Mouse (Mus musculus) right cerebral cortex, postnatal 36 days (tissue): Measurements from ENCODE around the gene Pex10.
A peak's percentile ranks its signal among the peaks of the same experiment; 100 is the strongest.
"Not testable (repeated sequence)": the region's sequence is repeated elsewhere in the genome, so short reads cannot be mapped to it uniquely, and the experiment has no call there.

ENCODE experiments used
- DNase-seq, 2 experiments: peaks; one replicate each; pipeline ENCODE4 v3.0.0; 2022; ENCODE audit warnings: low spot score in 2 of 2, mixed read lengths in 1 of 2

The Pex10 gene

DNA sequence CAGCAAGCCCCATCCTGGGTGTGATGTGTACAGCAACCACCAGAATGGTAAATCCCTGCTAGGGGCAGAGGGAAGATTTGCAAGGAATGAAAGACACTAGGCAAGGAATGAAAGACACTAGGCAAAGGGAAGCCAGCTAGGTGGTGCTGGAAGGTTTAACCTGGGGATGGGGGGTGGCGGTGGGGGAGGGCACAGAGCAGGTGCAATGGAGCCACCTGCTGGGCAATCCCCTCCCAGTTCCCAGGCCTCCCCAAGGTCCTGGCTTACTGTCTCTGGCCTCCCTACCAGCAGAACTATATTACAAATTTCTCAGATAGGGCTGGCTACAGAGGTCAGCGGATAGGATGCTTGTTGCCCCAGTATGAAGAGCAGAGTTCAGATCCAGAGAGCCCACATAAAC, 2.3 kb upstream of the Pex10 start:
- no peak for DNase-seq

- peak; percentile 84 to 86 for DNase-seq
Measured at GRCm38 (mm10) chr4:155065970-155066833, 614 bp upstream of the Pex10 start.

- DNase-seq: no peak
Measured at GRCm38 (mm10) chr4:155068357-155068972, 1.6 kb downstream of the Pex10 start.

- DNase-seq: no peak
Measured at GRCm38 (mm10) chr4:155069191-155069590, 2.4 kb downstream of the Pex10 start.

DNA sequence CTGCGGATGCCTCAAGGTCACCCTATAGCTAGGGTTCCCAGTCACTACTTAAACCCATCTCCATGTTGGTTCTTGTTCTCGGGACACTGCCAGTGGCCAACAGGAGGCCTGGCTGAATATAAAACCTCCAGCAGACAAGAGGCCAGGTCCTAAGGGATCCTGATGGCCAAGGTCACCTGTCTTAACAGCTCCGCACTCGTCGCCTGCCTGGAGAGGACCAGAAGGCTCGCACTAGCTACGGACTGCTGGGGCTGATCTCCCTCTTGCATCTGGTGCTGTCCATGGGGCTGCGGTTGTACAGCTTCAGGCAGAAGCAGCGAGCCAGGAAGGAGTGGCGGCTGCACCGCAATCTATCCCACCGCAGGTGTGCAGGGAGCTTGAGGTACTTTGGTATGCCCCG, 3.4 kb downstream of the Pex10 start:
- no peak for DNase-seq

DNA sequence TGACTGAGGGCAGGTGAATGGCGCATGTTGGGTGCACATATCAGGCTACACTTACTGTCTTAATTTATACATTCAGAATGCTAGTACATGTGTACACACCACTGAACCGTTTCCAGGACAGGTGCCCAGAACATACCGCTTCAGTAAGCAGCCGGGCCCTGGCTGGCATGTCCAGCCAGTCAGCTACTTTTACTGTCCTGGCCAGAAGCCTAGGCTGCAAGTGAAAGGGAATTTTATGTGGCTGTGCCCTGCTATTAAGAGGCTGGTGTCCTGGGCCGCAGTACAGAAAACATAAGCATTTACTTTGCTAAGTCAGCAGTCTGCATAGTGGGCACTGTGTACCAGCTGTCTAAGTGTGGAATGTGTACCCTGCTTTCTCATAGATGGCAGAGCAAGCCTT, 4.1 kb downstream of the Pex10 start:
- DNase-seq: no peak

GRCm38 (mm10) chr4:155074418-155074817, 7.6 kb downstream of the Pex10 start:
- DNase-seq: no peak

DNA sequence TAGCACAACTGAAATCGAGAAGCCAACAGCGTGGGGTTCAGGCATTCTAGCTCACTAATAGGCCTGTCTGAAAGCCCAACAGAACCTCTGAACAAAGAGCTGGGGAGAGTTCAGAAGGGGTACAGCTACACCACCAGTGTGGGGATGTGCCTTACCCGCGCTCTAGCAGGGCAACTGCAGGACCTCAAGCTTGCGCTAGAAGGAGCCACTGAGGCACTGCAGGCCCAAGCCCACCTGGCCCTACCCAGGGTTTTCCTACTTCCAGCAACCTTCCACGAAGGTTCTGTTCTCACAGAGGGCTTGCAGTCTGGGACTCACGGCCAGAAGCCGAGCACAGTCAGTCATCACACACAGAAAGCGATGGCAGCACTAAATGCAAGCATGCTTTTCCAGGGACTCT, 8.3 kb downstream of the Pex10 start:
- no peak for DNase-seq

DNA sequence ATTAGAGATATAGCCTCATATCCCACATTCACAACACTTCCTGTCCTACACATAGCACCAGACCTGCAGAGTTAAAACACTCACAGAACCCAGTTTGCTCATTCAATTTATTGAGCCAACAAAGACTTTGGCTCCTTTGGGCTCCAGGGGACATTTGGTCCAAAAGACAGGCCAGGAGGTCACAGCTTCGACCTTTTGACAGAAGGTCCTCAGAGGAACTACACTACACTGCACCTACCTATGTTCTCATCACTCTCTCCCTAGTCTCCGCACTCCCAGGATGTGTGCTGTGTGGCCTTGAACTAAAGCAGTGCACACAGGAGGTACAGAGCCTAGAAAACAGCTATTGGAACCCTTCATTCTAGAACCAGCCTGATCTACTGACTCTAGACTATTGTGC, 9.0 kb downstream of the Pex10 start:
- DNase-seq: no peak

DNA sequence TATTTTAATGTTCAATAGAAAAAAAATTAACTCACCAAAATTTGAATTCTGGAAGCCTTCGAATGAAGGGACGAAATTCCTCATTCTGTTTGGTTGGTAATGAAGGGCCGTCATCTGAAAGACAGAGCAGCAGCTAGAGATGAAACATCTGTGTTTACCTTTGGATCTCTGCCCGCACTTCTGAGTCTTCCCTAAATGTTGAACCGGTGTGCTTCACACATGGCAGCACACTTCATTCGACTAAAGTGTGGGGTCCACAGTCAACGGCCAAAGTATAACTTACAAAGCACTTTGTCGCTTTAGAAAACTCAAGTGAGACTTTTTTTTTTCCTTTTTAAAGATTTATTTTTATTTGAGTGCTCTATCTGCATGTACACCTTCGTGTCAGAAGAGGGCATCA, 9.9 kb downstream of the Pex10 start:
- DNase-seq: no peak

- not testable (repeated sequence) for DNase-seq
Measured at GRCm38 (mm10) chr4:155078808-155079207, 12.0 kb downstream of the Pex10 start.

DNA sequence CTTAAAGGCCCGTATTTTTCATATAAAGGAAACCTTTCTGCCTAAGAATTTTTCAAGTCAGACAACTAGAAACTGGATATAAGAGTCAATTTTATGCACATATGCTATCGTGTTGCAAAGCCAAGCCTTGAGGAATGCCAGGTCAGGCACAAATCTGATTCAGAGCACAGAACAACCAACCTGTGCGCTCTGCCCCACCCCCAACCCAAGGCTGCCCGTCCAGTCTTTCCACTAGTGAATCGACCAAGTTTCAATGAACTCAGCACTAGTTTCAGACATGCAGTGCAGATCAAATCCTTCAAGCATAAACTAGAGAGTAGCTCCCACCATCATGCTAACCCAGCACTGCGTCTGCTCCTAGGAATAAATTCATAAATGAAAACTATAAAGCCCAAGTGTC, 12.8 kb downstream of the Pex10 start:
- no peak for DNase-seq

GRCm38 (mm10) chr4:155083553-155083952, 16.7 kb downstream of the Pex10 start:
- no peak for DNase-seq

- DNase-seq: no peak
Measured at GRCm38 (mm10) chr4:155084351-155084750, 17.5 kb downstream of the Pex10 start.

DNA sequence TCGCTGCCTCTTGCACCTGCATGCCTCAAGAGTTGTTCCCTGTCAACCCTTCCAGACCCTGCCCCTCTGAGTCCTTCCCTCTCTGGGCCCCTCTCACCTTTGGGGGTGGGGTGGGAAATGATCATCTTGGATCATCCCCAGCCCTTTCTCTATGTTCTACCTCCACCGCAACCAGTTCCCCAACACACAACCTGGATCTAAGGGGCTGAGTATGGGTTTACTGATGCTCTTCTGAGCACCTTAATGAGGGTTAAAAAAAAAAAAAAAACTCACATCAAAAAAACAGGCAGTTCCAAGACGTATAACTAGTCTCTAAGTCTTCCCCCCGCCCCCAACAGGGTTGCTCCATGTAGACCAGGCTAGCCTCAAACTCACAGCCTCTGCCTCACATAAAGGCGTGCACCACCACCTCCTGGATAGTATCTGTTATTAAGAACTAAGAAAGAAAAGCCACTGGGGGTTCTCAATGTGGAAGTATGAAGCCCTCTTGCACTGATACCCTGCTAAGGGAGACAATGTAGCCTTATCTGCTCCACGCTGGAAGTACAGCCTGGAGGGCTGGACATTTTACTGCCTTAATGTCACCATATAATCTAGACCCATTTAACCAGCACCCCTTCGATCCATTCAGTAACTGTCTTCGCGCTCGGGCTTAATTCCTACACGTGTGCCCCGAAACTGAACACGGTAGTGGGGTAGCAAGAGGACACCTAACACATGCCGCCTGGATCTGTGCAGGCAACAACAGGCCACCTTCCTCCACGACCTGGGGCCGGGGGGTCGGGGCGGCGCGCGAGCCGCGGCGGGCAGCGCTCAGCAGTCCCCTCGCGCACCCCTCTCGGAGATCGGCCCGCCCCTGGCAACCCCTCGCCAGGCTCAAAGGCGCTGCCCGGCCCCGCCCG, 18.6 kb downstream of the Pex10 start:
- DNase-seq: no peak

- peak; percentile 100 for DNase-seq
Measured at GRCm38 (mm10) chr4:155086108-155087024, 19.6 kb downstream of the Pex10 start, which contains the start of the genes Rer1 and Morn1. Gene Rer1 (minus strand): TSS chr4:155086382. Gene Morn1 (plus strand): TSS chr4:155086577.

DNA sequence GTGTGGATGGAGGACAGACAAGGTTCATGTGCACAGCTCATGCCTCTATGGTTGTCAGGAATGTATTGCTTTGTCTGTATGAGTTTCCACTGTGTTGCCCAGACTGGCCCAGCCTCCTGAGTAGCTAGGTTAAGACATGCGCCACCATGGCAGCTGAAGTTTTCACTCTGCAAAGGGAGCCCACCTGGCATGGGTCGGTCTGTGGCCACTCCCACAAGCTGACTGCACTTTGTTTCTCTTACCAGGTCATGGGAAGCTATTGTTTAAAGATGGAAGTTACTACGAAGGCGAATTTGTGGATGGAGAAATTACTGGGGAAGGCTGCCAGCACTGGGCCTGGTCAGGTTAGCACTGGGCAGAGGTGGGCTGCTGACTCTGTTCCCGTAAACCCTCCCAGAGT, 22.4 kb downstream of the Pex10 start:
- DNase-seq: no peak

DNA sequence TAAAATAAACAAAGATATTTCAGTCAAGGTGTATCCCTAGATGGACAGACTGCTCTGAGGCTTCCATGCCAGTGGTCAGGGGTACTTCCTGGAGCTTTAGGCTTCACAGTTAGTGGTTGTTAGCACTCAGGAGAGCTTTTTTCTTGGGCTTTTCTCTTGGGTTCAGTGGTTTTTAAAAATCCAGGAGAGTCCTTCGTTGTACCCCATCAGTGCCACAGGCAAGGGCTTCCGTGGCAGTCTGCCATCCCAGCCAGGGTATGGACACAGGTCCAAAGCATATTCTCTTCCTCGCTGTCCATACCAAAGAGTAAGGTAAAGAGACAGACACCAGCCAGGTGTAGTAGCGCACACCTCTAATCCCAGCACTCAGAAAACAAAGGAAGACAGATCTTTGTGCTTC, 23.3 kb downstream of the Pex10 start:
- DNase-seq: no peak

DNA sequence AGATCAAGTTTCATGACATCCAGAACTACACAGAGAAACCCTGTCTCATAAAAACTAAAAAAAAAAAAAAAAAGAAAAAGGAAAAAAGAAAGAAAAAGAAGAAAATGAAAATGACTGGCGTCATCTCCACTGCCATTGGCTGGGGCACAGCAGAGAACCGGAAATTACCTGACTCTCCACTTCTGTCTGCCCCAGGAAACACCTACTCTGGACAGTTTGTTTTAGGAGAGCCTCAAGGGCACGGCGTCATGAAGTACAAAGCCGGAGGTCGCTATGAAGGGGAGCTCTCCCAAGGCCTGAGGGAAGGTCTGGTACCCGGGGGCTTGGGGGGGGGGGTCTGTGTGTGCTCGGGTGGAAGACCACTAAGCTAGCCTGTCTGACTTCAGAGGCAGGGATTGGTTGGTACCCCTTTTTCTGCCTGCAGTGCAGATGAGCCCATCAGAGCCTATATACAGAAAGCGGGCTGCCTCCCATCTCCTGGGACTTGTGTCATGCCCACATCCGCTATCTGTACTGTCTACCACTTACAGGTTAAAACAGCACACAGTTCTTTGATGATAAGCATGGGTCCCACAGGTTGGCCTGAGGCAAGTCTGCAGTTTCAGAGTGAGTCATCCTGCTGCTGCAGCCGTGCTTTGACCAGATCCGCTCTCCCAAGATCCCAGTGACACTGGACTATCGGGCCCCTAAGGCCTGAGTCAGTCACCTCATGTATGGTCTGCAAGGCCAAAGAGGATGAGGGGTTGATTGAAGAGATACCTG, 24.1 kb downstream of the Pex10 start:
- DNase-seq: no peak

GRCm38 (mm10) chr4:155092718-155093430, 26.1 kb downstream of the Pex10 start:
- DNase-seq: no peak
